Mouse (Mus musculus) myocyte (in vitro differentiated cells): ENCODE data around the gene Nepro. TPM values are rescaled to one million over a fixed set of nuclear protein-coding genes. Genes with fewer than 3 reads are reported as not detected.

ENCODE experiments used
- H3K27me3 ChIP-seq: one replicate; pipeline ENCODE4 v1.6.1; 2011; ENCODE audit not compliant: control insufficient read depth, insufficient read depth, insufficient read length
- H3K36me3 ChIP-seq: one replicate; pipeline ENCODE4 v1.6.1; 2011; ENCODE audit not compliant: control insufficient read depth, insufficient read depth
- H3K4me2 ChIP-seq: one replicate; pipeline ENCODE4 v1.6.1; 2011; ENCODE audit warnings: low read depth, control low read depth
- H3K4me3 ChIP-seq: one replicate; pipeline ENCODE4 v1.5.1; 2011; ENCODE audit warnings: mild to moderate bottlenecking, control low read depth, moderate library complexity
- H3K79me2 ChIP-seq: one replicate; pipeline ENCODE4 v1.6.1; 2011; ENCODE audit not compliant: control insufficient read depth, insufficient read depth
- H3ac ChIP-seq: one replicate; pipeline ENCODE4 v1.6.1; 2011; ENCODE audit not compliant: control insufficient read depth, insufficient read length
- CEBPB ChIP-seq: IDR thresholded peaks from 2 replicates; pipeline ENCODE4 v1.6.1; 2011; ENCODE audit warnings: mild to moderate bottlenecking, moderate library complexity; ENCODE audit not compliant: poor library complexity, insufficient read depth, severe bottlenecking
- E2F4 ChIP-seq: IDR thresholded peaks from one replicate; pipeline ENCODE4 v1.6.1; 2011; ENCODE audit warnings: mild to moderate bottlenecking, control low read depth, moderate library complexity; ENCODE audit not compliant: insufficient read depth
- MAX ChIP-seq: IDR thresholded peaks from one replicate; pipeline ENCODE4 v1.6.1; 2011; ENCODE audit warnings: low read depth, mild to moderate bottlenecking, control low read depth
- MYOD1 ChIP-seq, 3 experiments: IDR thresholded peaks; one replicate each; pipeline ENCODE4 v1.6.1; 2011; ENCODE audit warnings: control low read depth in 2 of 3, low read depth in 2 of 3, mild to moderate bottlenecking in 2 of 3, moderate library complexity in 1 of 3; ENCODE audit not compliant: insufficient read length in 2 of 3, control insufficient read depth in 1 of 3
- MYOG ChIP-seq, 3 experiments: IDR thresholded peaks; one replicate each; pipeline ENCODE4 v1.6.1; 2011; ENCODE audit warnings: control low read depth in 2 of 3, low read depth in 2 of 3, mild to moderate bottlenecking in 2 of 3; ENCODE audit not compliant: insufficient read length in 2 of 3, control insufficient read depth in 1 of 3, insufficient read depth in 1 of 3
- POLR2A ChIP-seq: IDR thresholded peaks from one replicate; pipeline ENCODE4 v1.6.1; 2011; ENCODE audit warnings: low read depth, mild to moderate bottlenecking, control low read depth, moderate library complexity; ENCODE audit not compliant: insufficient read length
- POLR2AphosphoS2 ChIP-seq: IDR thresholded peaks from one replicate; pipeline ENCODE4 v1.6.1; 2011; ENCODE audit warnings: low read depth, control low read depth; ENCODE audit not compliant: insufficient read length
- REST ChIP-seq: IDR thresholded peaks from one replicate; pipeline ENCODE4 v1.6.1; 2011; ENCODE audit warnings: mild to moderate bottlenecking, control low read depth, moderate library complexity; ENCODE audit not compliant: insufficient read depth, insufficient read length
- SRF ChIP-seq: IDR thresholded peaks from one replicate; pipeline ENCODE4 v1.6.1; 2011; ENCODE audit warnings: low read depth; ENCODE audit not compliant: control insufficient read depth, insufficient read length
- TCF12 ChIP-seq: IDR thresholded peaks from one replicate; pipeline ENCODE4 v1.6.1; 2011; ENCODE audit warnings: mild to moderate bottlenecking, control low read depth; ENCODE audit not compliant: poor library complexity, insufficient read depth, severe bottlenecking
- TCF3 ChIP-seq: IDR thresholded peaks from one replicate; pipeline ENCODE4 v1.6.1; 2011; ENCODE audit warnings: low read depth, control low read depth; ENCODE audit not compliant: insufficient read length
- USF1 ChIP-seq: IDR thresholded peaks from one replicate; pipeline ENCODE4 v1.6.1; 2011; ENCODE audit warnings: low read depth, mild to moderate bottlenecking, control low read depth, moderate library complexity
- polyA plus RNA-seq: library from polyadenylated mRNA; unstranded; fragments of >200 nt; fragmentation: generic; extraction: Trizol; gene quantifications from one replicate; pipeline ENCODE4 v1.2.1, GENCODE M21; 2012; ENCODE audit warnings: missing spikeins

Gene Nepro
- polyA plus RNA-seq, 1 experiment, result 6.8 TPM

DNA sequence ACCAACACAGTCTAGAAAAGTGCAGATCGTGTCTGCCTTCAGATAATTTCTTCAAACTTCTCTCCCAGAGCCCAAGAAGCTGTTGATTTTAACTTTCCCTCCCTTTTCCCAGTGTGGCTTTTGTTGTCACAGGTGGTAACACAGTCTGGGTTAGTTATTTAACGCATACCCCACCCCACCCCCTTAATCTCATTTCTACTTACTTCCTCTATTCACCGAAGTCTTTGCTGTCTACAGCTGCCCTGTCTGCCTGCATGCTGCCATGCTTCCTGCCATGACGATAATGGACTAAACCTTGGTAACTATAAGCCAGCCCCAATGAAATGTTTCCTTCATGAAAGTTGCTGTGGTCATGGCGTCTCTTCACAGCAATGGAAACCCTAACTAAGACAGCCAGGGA, 21.8 kb upstream of the Nepro start:
- no peak for TF ChIP-seq MAX
- TF ChIP-seq SRF, result no peak
- no peak for TF ChIP-seq CEBPB
- TF ChIP-seq TCF12, result no peak
- no peak for TF ChIP-seq POLR2AphosphoS2
- no peak for TF ChIP-seq POLR2A
- TF ChIP-seq MYOD1 (IDR thresholded peaks at IDR 0.05; ENCODE audit: control insufficient read depth in 1 of 3, insufficient read length in 2 of 3, low read depth in 2 of 3), result no peak
- no peak for TF ChIP-seq REST
- no peak for TF ChIP-seq USF1
- no peak for TF ChIP-seq MYOG (IDR thresholded peaks at IDR 0.05; ENCODE audit: control insufficient read depth in 1 of 3, insufficient read depth in 1 of 3, insufficient read length in 2 of 3, low read depth in 2 of 3)
- TF ChIP-seq TCF3, result no peak
- TF ChIP-seq E2F4, result no peak
- H3K4me3 ChIP-seq, result no peak overlapping the region
- no peak overlapping the region for H3ac ChIP-seq
- H3K27me3 ChIP-seq, result no peaks in the 10 kb centered on the region
- no peaks in the 10 kb centered on the region for H3K36me3 ChIP-seq
- H3K79me2 ChIP-seq, result no peaks in the 10 kb centered on the region
- no peak overlapping the region for H3K4me2 ChIP-seq

DNA sequence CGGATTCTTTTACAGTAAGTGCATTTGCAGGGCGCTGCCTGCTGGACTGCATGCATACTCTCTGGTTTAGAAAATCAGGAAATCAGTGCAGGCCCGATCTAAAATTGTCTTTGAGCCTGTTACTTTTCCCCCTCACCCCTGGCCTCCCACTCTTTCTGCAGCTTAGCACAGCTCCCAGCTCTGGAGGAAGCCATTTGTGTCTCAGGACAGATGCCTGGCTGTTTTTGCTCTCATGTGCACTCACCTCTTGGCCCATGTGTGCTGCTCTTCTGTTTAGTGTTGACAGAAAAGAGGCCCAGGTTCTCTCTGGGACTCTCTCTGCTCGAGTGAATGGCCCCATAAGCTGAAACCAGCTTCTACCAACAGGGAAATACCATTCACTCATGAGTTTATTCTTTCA, 20.6 kb upstream of the Nepro start:
- Histone ChIP-seq H3K4me3 (no peak overlapping the region), H3K4me2 (no peak overlapping the region), H3K36me3 (no peaks in the 10 kb centered on the region), H3ac (no peak overlapping the region), H3K27me3 (no peaks in the 10 kb centered on the region), H3K79me2 (no peaks in the 10 kb centered on the region)
- TF ChIP-seq POLR2AphosphoS2 (no peak), SRF (no peak), CEBPB (no peak), MYOG (IDR thresholded peaks at IDR 0.05; ENCODE audit: control insufficient read depth in 1 of 3, insufficient read depth in 1 of 3, insufficient read length in 2 of 3, low read depth in 2 of 3) (no peak), REST (no peak), TCF3 (no peak), USF1 (no peak), POLR2A (no peak), E2F4 (no peak), TCF12 (no peak), MYOD1 (IDR thresholded peaks at IDR 0.05; ENCODE audit: control insufficient read depth in 1 of 3, insufficient read length in 2 of 3, low read depth in 2 of 3) (no peak), MAX (no peak)

DNA sequence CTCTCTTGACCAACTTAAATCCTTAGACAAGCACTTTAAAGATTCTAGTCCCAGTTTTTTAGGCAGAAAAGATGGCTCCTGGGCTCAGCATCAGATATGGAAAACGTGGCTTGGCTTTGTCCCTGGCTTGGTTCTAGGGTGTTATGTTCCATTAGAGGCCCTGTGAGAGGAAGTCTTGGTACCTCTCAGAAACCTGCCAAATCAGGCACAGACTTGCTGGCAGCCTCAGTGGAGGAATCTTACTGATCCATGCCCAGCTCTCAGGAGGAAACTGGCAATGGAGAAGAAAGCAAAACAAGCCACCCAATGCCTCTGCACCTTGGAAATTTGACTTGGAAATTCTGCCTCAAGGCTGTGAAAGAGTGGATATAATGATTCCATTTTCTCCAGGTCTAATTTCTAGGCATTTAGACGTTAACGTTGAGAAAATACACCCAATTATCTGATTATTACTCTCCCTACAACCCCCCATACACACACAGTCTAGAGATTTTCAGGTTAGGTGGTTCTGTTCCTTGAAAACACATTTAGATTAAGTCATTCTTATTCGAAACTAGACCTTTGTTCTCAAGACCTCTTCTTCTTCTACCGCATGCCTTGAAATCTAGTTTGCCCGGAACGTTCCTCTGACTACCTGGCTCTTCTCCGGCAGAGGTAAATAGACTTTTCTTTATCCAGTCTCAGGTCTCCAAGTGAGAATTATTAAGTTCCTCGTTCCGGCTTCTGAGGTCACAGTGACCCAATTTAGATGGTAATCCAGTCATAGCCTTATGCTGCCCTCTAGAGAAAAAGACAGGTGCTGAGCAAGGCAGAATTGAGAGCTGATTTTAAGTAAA, 7.6 kb upstream of the Nepro start:
- Histone ChIP-seq H3K79me2 (no peaks in the 10 kb centered on the region), H3K36me3 (peaks cover 3% of the 10 kb centered on the region), H3K4me3 (no peak overlapping the region), H3K27me3 (no peaks in the 10 kb centered on the region), H3K4me2 (no peak overlapping the region), H3ac (no peak overlapping the region)
- TF ChIP-seq POLR2A (no peak), SRF (no peak), TCF3 (no peak), MYOG (IDR thresholded peaks at IDR 0.05; ENCODE audit: control insufficient read depth in 1 of 3, insufficient read depth in 1 of 3, insufficient read length in 2 of 3, low read depth in 2 of 3) (no peak), E2F4 (no peak), REST (no peak), TCF12 (no peak), POLR2AphosphoS2 (no peak), CEBPB (no peak), MAX (no peak), MYOD1 (IDR thresholded peaks at IDR 0.05; ENCODE audit: control insufficient read depth in 1 of 3, insufficient read length in 2 of 3, low read depth in 2 of 3) (no peak), USF1 (no peak)

DNA sequence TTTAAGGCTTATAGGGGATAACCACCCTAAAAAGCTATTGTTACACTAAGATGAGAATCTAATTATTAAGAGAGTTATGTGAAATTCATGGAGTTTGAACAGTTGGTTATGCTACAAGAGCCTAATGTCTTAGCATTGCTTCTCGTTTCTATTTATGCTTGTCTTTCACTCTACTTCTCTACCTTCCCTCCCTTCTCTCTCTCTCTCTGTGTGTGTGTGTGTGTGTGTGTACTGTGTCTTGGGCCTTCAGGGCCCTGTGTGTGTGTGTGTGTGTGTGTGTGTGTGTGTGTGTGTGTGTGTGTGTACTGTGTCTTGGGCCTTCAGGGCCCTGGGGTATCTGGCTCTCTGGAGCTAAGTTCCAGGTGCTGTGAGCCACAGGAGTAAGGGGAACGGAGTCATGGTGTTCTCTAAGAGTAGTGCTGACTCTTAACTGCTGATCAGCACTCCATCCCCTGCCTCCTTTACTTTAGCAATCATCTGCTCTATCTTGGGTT, 6.9 kb upstream of the Nepro start:
- no peaks in the 10 kb centered on the region for H3K79me2 ChIP-seq
- peaks cover 3% of the 10 kb centered on the region for H3K36me3 ChIP-seq
- H3K4me3 ChIP-seq, result no peak overlapping the region
- H3K4me2 ChIP-seq, result no peak overlapping the region
- H3ac ChIP-seq, result no peak overlapping the region
- TF ChIP-seq TCF12 (no peak), CEBPB (no peak), REST (no peak), USF1 (no peak), POLR2AphosphoS2 (no peak), TCF3 (no peak), POLR2A (no peak), SRF (no peak), MYOG (IDR thresholded peaks at IDR 0.05; ENCODE audit: control insufficient read depth in 1 of 3, insufficient read depth in 1 of 3, insufficient read length in 2 of 3, low read depth in 2 of 3) (no peak), MAX (no peak), MYOD1 (IDR thresholded peaks at IDR 0.05; ENCODE audit: control insufficient read depth in 1 of 3, insufficient read length in 2 of 3, low read depth in 2 of 3) (no peak), E2F4 (no peak)
- no peaks in the 10 kb centered on the region for H3K27me3 ChIP-seq
